Mouse (Mus musculus) erythroblast, embryonic 14.5 days (primary cell): ENCODE data around the gene Dclre1b.

ENCODE experiments used
- GATA1 ChIP-seq: IDR thresholded peaks from 2 replicates; pipeline ENCODE4 v1.6.1; 2012; ENCODE audit warnings: low read length, inconsistent platforms, mixed read lengths
- TAL1 ChIP-seq: IDR thresholded peaks from 3 replicates; pipeline ENCODE4 v1.6.1; 2012; ENCODE audit warnings: low read length, inconsistent platforms, mixed read lengths

DNA sequence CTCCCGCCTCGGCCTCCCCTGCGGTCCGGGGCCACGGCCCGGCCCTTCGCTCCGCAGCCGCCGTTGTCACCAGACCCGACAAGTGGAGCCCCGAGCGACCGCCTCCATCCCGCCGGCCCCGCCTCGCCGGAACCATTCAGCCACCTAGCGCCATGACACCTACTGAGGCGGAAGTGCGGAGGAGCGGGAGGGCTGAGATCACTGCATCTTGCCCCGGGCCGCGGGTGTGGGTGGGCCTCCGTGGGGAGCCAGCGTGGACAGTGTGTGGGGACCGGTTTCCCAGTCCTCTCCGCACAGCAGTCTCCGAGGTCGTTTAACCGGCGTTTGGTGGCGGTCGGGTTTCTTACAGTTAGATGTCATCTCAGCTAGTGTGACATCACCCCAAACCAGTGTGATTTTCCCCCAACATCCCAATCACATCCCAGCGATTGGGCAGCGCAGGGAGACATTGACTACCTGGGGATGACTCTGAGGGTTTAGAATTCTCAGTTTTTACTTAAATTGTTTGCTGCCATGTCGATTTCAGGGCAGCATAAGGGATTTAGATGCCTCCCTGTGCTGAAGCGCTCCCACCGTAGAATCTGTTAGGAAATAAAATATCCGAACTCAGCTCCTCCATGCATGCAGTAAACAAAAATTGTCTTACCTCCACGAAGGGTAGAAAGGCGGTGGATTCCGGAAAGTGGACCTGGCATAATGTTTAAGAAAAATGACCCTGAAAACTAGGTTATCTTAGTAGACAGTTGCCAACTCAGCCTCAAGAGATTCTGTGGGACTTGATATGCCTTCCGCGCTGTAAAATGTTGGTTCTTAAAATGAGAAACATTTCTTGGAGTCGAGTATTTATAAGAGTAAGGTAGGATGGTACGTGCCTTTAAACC, 17.8 kb downstream of the Dclre1b start, which contains the start of gene Hipk1:
- TF ChIP-seq TAL1 (no peak), GATA1 (no peak)
